Mouse (Mus musculus) liver, postnatal 0 days (tissue): Measurements from ENCODE around the gene Slc35a2.

Experiments used
- CTCF ChIP-seq: sonication (generic); IDR thresholded peaks from 2 replicates; pipeline ENCODE4 v1.5.1; 2016; ENCODE audit warnings: antibody characterized with exemption, low read depth
- EP300 ChIP-seq: IDR thresholded peaks from 2 replicates; pipeline ENCODE4 v1.6.1; 2016; ENCODE audit warnings: antibody characterized with exemption, low read depth, mild to moderate bottlenecking

DNA sequence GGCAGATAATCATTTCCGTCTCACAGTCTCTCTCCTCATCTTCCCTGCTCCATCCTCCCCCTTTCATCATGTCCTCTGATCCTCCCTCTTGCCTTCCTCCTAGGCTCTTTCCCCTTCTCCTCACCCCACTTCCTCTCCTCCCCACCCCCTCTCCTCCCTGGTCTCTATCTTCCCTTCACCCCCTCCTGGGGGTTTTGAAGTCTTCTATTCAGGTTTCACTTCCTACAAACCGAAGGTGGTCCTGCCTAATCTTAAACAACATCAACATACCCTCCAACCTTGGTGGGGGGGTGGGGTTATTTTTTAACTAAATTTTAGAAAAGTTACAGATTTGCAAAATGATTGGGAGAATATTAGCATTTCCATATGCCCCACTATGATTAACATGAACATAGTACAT, 15.3 kb upstream of the Slc35a2 start:
- TF ChIP-seq CTCF: no peak
- no peak for TF ChIP-seq EP300
